Mouse (Mus musculus): Measurements from ENCODE around the gene Ube2k.
A peak's percentile ranks its signal among the peaks of the same experiment; 100 is the strongest.

Gene Ube2k

DNA sequence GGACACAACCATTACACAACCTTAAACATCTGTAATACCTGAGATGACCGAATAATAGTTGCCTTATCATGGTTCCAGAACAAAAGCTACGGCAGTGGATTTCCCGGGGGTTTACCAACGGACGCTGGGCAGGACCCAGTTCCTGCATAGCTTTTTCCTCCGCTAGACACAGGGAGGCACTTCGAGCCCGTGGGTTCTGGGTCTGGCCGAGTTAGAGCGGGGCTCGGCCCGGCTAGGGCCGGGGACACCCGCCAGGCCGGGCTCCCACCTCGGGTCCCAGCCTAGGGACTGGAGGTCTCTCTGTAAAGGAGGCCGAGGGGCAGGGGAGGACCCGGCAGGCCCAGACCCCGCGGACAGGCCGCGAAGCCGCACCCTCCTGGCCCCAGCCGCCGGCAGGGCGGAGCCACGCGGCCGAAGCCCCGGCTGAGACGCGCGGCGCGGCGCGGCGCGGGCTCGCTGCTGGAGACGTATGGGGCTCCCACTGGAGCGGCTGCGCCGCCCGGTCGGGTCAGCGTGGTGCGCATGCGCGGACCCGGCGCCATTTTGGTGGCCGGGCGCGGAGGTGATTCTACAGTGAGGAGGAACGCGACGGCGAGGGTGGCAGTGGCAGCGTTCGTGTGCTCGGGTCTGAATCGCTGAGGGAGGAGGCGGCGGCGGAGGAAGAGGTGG lies at the start of gene Ube2k, which contains the start of gene Smim14:
Gene Ube2k (plus strand): TSS at position 483 of the 669 bp plus-strand sequence.
Gene Smim14 (minus strand): TSS at position 434 of the 669 bp plus-strand sequence.
- Histone ChIP-seq H3K9me3 (ENCODE audit: low read length) (no peaks in the 10 kb centered on the region), H3K4me1 (replicated peaks; ENCODE audit: low read depth, low read length) (peaks cover 74% of the 10 kb centered on the region), H3K36me3 (ENCODE audit: insufficient read depth, low read length) (peaks cover 7% of the 10 kb centered on the region; the same call in 1 of the 2 replicates), H3K27me3 (ENCODE audit: insufficient read depth, low read length) (no peaks in the 10 kb centered on the region), H3K4me3 (replicated peaks; ENCODE audit: low read length) (peak within 1 kb of the TSS; percentile 95)
- TF ChIP-seq NANOG (IDR thresholded peaks at IDR 0.05; ENCODE audit: borderline replicate concordance, low read length) (no peak), POU5F1 (IDR thresholded peaks at IDR 0.05; ENCODE audit: borderline replicate concordance, low read length) (no peak), CTCF (conservative IDR thresholded peaks at IDR 0.05; ENCODE audit: low read length) (no peak)

- peaks cover 64% of the 10 kb centered on the region for H3K4me1 ChIP-seq (replicated peaks; ENCODE audit: low read depth, low read length)
- H3K27me3 ChIP-seq (ENCODE audit: insufficient read depth, low read length) = 0 out of 2 replicates have a peak, but pooled peaks cover 4% of the 10 kb centered on the region
- H3K4me3 ChIP-seq (replicated peaks; ENCODE audit: low read length) = no peak overlapping the region
- no peaks in the 10 kb centered on the region for H3K9me3 ChIP-seq (ENCODE audit: low read length)
- no peaks in the 10 kb centered on the region for H3K36me3 ChIP-seq (ENCODE audit: insufficient read depth, low read length)
- TF ChIP-seq CTCF (conservative IDR thresholded peaks at IDR 0.05; ENCODE audit: low read length) (no peak), POU5F1 (IDR thresholded peaks at IDR 0.05; ENCODE audit: borderline replicate concordance, low read length) (no peak)
Observed at GRCm38 (mm10) chr5:65487381-65487780, 49.7 kb upstream of the Ube2k start.

GRCm38 (mm10) chr5:65488725-65489124 lies 48.3 kb upstream of the Ube2k start:
- H3K9me3 ChIP-seq (ENCODE audit: low read length) = no peaks in the 10 kb centered on the region
- H3K4me1 ChIP-seq (replicated peaks; ENCODE audit: low read depth, low read length) = peaks cover 72% of the 10 kb centered on the region
- peaks cover 7% of the 10 kb centered on the region; the same call in 1 of the 2 replicates for H3K27me3 ChIP-seq (ENCODE audit: insufficient read depth, low read length)
- H3K36me3 ChIP-seq (ENCODE audit: insufficient read depth, low read length) = no peaks in the 10 kb centered on the region
- TF ChIP-seq CTCF (conservative IDR thresholded peaks at IDR 0.05; ENCODE audit: low read length) (no peak), POU5F1 (IDR thresholded peaks at IDR 0.05; ENCODE audit: borderline replicate concordance, low read length) (no peak), NANOG (IDR thresholded peaks at IDR 0.05; ENCODE audit: borderline replicate concordance, low read length) (no peak)
- peak overlapping the region; percentile 24 for H3K4me3 ChIP-seq (replicated peaks; ENCODE audit: low read length)

GRCm38 (mm10) chr5:65489830-65490229 lies 47.2 kb upstream of the Ube2k start:
- Histone ChIP-seq H3K27me3 (ENCODE audit: insufficient read depth, low read length) (peaks cover 10% of the 10 kb centered on the region; the same call in 1 of the 2 replicates), H3K4me3 (replicated peaks; ENCODE audit: low read length) (no peak overlapping the region), H3K9me3 (ENCODE audit: low read length) (no peaks in the 10 kb centered on the region), H3K36me3 (ENCODE audit: insufficient read depth, low read length) (no peaks in the 10 kb centered on the region), H3K4me1 (replicated peaks; ENCODE audit: low read depth, low read length) (peaks cover 71% of the 10 kb centered on the region)
- TF ChIP-seq CTCF (conservative IDR thresholded peaks at IDR 0.05; ENCODE audit: low read length) = no peak
- no peak for TF ChIP-seq POU5F1 (IDR thresholded peaks at IDR 0.05; ENCODE audit: borderline replicate concordance, low read length)
- no peak for TF ChIP-seq NANOG (IDR thresholded peaks at IDR 0.05; ENCODE audit: borderline replicate concordance, low read length)

DNA sequence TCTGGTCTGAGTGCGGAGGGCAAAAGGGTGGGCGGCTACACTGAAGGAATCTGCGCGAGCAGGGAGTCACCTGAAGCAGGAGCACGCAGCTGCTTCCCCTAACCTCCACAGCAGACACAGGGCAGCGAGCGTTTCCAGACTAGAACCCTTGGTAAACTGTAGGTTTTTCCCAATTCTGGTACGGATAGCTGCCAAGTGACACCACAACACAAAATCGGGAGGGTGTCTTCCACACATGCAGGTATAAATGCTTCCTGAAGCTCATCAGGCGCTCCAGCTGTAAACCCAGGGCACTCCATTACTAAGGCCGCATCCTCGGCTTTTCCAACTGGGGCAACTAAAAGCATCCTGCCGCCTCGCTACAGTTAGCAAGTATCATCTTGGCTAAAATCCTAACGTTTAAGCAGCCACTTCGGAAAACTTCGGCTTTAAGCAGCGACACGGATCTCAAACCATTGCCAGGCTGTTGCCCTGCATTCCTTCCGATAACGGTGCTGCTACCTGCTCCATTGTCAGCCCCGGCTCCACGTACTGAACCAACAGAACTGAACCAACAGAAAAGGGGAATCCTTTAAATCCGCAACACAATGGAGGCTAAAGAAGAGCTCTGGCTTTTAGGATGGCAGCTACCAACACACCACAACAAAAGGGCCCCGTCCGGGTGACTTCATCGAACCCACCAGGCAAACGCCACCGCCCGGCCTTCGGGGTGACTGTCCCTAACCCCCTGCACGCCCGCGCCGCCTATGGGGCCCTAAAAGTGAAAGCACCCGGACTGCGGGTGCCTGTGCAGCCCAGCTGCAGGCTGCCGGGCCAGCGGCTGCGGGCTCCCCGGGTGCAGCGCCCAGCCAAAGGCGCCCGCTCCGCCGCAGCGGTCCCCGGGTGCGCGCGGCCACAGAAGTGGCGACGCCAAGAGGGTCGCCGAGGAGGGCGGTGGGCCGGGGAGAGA lies 45.0 kb upstream of the Ube2k start:
- peak overlapping the region; percentile 91 for H3K4me3 ChIP-seq (replicated peaks; ENCODE audit: low read length)
- H3K27me3 ChIP-seq (ENCODE audit: insufficient read depth, low read length) = peaks cover 10% of the 10 kb centered on the region; the same call in 1 of the 2 replicates
- TF ChIP-seq NANOG (IDR thresholded peaks at IDR 0.05; ENCODE audit: borderline replicate concordance, low read length) = no peak
- no peak for TF ChIP-seq CTCF (conservative IDR thresholded peaks at IDR 0.05; ENCODE audit: low read length)
- TF ChIP-seq POU5F1 (IDR thresholded peaks at IDR 0.05; ENCODE audit: borderline replicate concordance, low read length) = no peak
- peaks cover 58% of the 10 kb centered on the region for H3K4me1 ChIP-seq (replicated peaks; ENCODE audit: low read depth, low read length)
- H3K9me3 ChIP-seq (ENCODE audit: low read length) = no peaks in the 10 kb centered on the region
- no peaks in the 10 kb centered on the region for H3K36me3 ChIP-seq (ENCODE audit: insufficient read depth, low read length)

- Histone ChIP-seq H3K36me3 (ENCODE audit: insufficient read depth, low read length) (no peaks in the 10 kb centered on the region), H3K4me1 (replicated peaks; ENCODE audit: low read depth, low read length) (peaks cover 50% of the 10 kb centered on the region), H3K27me3 (ENCODE audit: insufficient read depth, low read length) (peaks cover 10% of the 10 kb centered on the region; the same call in 1 of the 2 replicates), H3K9me3 (ENCODE audit: low read length) (no peaks in the 10 kb centered on the region), H3K4me3 (replicated peaks; ENCODE audit: low read length) (peak within 1 kb of the TSS; percentile 91)
- TF ChIP-seq CTCF (conservative IDR thresholded peaks at IDR 0.05; ENCODE audit: low read length) (no peak), POU5F1 (IDR thresholded peaks at IDR 0.05; ENCODE audit: borderline replicate concordance, low read length) (no peak), NANOG (IDR thresholded peaks at IDR 0.05; ENCODE audit: borderline replicate concordance, low read length) (no peak)
Observed at GRCm38 (mm10) chr5:65492716-65493531, 44.1 kb upstream of the Ube2k start, which contains the start of gene Gm43552. Gene Gm43552, minus strand, starts transcription at chr5:65492833.

DNA sequence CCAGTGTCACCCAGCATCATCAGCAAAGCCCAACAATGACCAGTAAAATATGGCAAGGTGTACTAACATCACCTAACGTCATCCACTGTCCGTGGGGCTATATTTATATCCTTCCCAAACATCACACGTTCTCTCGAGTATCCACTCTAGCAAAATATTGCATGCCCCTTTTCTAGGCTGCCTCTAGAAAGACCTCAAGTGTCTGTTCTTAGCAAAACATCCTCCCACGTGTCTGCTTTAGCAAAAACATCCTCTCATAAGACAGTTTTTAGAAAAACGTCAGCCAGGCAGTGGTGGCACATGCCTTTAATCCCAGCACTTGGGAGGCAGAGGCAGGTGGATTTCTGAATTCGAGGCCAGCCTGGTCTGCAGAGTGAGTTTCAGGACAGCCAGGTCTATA lies 36.8 kb upstream of the Ube2k start:
- Histone ChIP-seq H3K4me3 (replicated peaks; ENCODE audit: low read length) (no peak overlapping the region), H3K4me1 (replicated peaks; ENCODE audit: low read depth, low read length) (peaks cover 8% of the 10 kb centered on the region), H3K27me3 (ENCODE audit: insufficient read depth, low read length) (no peaks in the 10 kb centered on the region), H3K36me3 (ENCODE audit: insufficient read depth, low read length) (no peaks in the 10 kb centered on the region), H3K9me3 (ENCODE audit: low read length) (no peaks in the 10 kb centered on the region)
- TF ChIP-seq POU5F1 (IDR thresholded peaks at IDR 0.05; ENCODE audit: borderline replicate concordance, low read length) (no peak), CTCF (conservative IDR thresholded peaks at IDR 0.05; ENCODE audit: low read length) (no peak), NANOG (IDR thresholded peaks at IDR 0.05; ENCODE audit: borderline replicate concordance, low read length) (no peak)
